Mouse (Mus musculus) small intestine, adult 2 months (tissue): ENCODE measurements around the gene D3Ertd254e. TPM values are rescaled to one million over a fixed set of nuclear protein-coding genes. Genes with fewer than 3 reads are reported as not detected.

Experiments
- H3K27ac ChIP-seq: fragments of 200-500 bp; 2 replicates; pipeline ENCODE4 v1.5.1; 2012; ENCODE audit warnings: low read depth, low read length, control low read depth, inconsistent platforms; ENCODE audit not compliant: insufficient read depth
- H3K27me3 ChIP-seq: fragments of 200-500 bp; 2 replicates; pipeline ENCODE4 v1.6.1; 2012; ENCODE audit warnings: mild to moderate bottlenecking, moderate library complexity, low read length, inconsistent platforms; ENCODE audit not compliant: control insufficient read depth, insufficient read depth
- H3K36me3 ChIP-seq: fragments of 200-500 bp; 2 replicates; pipeline ENCODE4 v1.6.1; 2012; ENCODE audit warnings: mild to moderate bottlenecking, low read length, control low read depth, inconsistent platforms; ENCODE audit not compliant: control insufficient read depth, insufficient read depth
- H3K4me1 ChIP-seq: fragments of 200-500 bp; 2 replicates; pipeline ENCODE4 v1.6.1; 2012; ENCODE audit warnings: low read length, inconsistent platforms, mixed read lengths; ENCODE audit not compliant: control insufficient read depth, insufficient read depth, insufficient read length
- H3K4me3 ChIP-seq: fragments of 200-500 bp; 2 replicates; pipeline ENCODE4 v1.5.1; 2012; ENCODE audit warnings: low read depth, mild to moderate bottlenecking, control low read depth, inconsistent platforms, low read length, moderate library complexity
- CTCF ChIP-seq: fragments of 200-500 bp; IDR thresholded peaks from 2 replicates; pipeline ENCODE4 v1.5.1; 2012; ENCODE audit warnings: low read depth, mild to moderate bottlenecking, control low read depth, inconsistent platforms, low read length, moderate library complexity, mixed read lengths; ENCODE audit not compliant: insufficient replicate concordance, insufficient read length; ENCODE audit errors: extremely low read depth
- POLR2A ChIP-seq: fragments of 200-500 bp; IDR thresholded peaks from 2 replicates; pipeline ENCODE4 v1.6.1; 2012; ENCODE audit warnings: low read depth, mild to moderate bottlenecking, control low read depth, inconsistent platforms, low read length, moderate library complexity
- WGBS: fragments of 180-500 bp; shearing (Covaris S2); methylation state at CpG from one replicate; pipeline ENCODE4 v1.1.7; 2018; 5-methylcytosine and 5-hydroxymethylcytosine counted together
- polyA plus RNA-seq: library from polyadenylated mRNA; depleted of rRNA; stranded (reverse); fragments of >200 nt; gene quantifications from 2 replicates; pipeline ENCODE4 v1.2.3, GENCODE M21; 2012; rRNA removed

D3Ertd254e gene
- polyA plus RNA-seq, 1 experiment: 0.29 TPM

DNA sequence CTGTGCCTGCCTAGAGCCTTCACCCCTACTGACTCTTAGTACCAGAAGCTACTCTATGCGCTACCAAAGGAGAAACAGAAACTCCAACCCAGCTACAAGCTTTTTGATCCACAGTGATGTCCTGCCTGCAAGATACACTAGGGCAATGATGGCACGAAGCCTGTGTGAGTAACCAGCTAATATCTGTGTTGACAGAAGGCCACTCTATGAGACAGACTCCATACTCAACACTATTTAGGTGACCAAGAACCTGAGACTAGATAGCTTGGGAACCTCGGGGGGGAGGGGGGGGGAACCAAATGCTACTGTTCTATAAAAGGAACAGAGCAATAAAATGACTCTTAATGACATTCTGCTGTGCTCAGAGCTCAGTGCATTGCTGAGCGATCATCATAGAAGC lies 35.7 kb downstream of the D3Ertd254e start:
- H3K4me1 ChIP-seq: no peaks in the 10 kb centered on the region
- 75% methylated on average over 4 of the region's 4 CpGs for WGBS
- no peak overlapping the region for H3K4me3 ChIP-seq
- H3K27ac ChIP-seq: no peak overlapping the region
- TF ChIP-seq CTCF (no peak), POLR2A (no peak)
- no peaks in the 10 kb centered on the region for H3K36me3 ChIP-seq
- H3K27me3 ChIP-seq: 0 out of 2 replicates have a peak, but pooled peaks cover 2% of the 10 kb centered on the region

DNA sequence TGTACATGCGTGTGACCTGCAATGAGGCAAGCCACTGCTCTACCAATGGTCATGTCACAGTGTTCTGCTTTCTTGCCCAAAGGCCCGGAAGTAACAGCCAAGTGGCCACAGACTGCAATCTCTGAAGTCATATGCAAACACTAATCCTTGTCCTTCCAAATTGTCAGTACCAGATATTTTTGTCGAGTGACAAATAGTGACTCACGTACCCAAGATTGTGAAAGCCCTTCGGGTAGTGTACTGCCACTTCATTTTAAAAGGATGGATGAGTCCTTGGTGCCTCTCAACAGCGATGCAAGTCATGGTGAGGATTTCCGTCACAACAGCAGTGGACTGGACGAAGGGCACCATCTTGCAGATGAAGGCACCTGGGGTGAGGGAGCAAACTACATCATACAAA lies 38.4 kb downstream of the D3Ertd254e start:
- H3K4me1 ChIP-seq: no peaks in the 10 kb centered on the region
- no peak for TF ChIP-seq POLR2A
- no peak for TF ChIP-seq CTCF
- no peak overlapping the region for H3K4me3 ChIP-seq
- WGBS: 86% methylated on average over 8 of the region's 8 CpGs
- no peaks in the 10 kb centered on the region for H3K36me3 ChIP-seq
- H3K27me3 ChIP-seq: 0 out of 2 replicates have a peak, but pooled peaks cover 2% of the 10 kb centered on the region
- H3K27ac ChIP-seq: no peak overlapping the region

DNA sequence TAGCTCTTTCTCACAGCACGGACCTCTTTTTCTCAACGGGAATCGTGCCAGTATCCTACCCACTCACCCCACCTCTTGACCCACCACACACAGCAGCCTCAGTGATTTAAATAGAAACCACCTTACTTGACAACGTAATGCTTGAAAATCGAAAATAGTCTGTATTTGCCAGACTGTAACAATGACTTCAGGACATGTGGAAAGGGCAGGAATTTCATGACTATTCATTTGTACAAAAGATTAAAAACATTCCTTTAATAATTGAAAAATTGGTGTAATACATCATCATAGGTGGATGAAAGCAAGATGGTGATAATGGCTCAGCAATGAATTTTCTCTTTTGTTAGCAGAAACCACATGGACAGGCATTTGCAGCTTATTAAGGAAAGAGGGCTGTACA lies 50.3 kb downstream of the D3Ertd254e start:
- TF ChIP-seq CTCF (no peak), POLR2A (no peak)
- H3K4me3 ChIP-seq: no peak overlapping the region
- H3K27ac ChIP-seq: no peak overlapping the region
- WGBS: 70% methylated on average over 5 of the region's 5 CpGs
- H3K36me3 ChIP-seq: no peaks in the 10 kb centered on the region
- no peaks in the 10 kb centered on the region for H3K27me3 ChIP-seq
- no peaks in the 10 kb centered on the region for H3K4me1 ChIP-seq

DNA sequence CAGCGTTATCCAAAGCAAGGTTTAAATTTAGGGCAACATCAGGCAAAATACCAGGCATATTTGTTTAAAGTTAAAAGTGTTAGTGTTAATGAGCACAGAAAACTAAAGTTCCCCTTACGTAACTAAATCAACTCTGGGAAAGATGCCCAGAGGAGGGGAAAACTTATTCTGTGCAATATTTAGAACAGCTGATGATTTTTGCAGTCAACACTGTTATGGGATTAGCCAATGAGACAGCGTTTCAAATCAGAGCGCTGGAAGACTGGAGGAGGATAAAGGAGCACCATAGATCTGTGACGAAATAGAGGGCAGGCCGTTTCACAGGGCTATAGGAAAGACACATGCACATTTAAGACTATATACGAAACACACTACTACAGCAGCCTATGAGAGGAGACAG lies 52.1 kb downstream of the D3Ertd254e start:
- Histone ChIP-seq H3K27ac (no peak overlapping the region), H3K4me1 (no peaks in the 10 kb centered on the region), H3K27me3 (no peaks in the 10 kb centered on the region), H3K4me3 (no peak overlapping the region), H3K36me3 (no peaks in the 10 kb centered on the region)
- WGBS: 73% methylated on average over 7 of the region's 7 CpGs
- TF ChIP-seq POLR2A (no peak), CTCF (no peak)

DNA sequence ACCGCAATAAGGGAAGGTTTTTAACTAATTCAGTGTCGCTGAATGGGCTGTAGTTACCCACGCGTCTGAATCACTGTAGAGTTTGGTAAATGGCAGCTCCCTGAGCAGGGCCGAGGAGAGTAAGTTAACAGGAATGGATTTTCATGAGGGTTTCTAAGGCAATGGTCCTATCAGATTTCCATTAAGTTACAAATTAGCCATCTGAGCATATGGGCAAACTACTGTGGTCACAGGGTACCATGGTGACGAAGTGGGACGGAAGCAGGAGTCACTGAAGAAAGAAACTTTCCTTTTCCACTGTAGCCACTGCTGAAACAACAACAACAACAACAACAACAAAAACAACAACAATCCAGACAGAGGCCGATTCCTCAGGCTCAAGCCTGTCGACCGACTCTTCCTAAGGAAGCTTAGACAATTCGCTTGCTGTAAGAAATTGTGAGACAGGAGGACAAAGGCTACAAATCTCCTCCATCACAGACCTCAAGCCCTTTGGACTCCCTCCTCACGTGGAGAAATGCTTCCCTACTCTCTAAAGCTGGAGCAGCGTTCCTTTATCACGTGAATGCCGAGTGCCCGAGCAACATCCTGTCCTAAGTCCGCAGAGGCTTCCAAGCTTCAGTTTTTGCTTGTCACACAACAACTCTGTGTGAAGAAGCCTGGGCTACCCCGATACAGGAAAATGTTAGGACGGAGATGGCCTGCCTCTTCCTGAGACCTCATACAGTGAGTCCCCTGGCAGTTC lies 56.9 kb downstream of the D3Ertd254e start:
- Histone ChIP-seq H3K36me3 (no peaks in the 10 kb centered on the region), H3K4me1 (no peaks in the 10 kb centered on the region), H3K27me3 (no peaks in the 10 kb centered on the region), H3K4me3 (no peak overlapping the region), H3K27ac (no peak overlapping the region)
- TF ChIP-seq CTCF (no peak), POLR2A (no peak)
- 54% methylated on average over 19 of the region's 19 CpGs for WGBS

DNA sequence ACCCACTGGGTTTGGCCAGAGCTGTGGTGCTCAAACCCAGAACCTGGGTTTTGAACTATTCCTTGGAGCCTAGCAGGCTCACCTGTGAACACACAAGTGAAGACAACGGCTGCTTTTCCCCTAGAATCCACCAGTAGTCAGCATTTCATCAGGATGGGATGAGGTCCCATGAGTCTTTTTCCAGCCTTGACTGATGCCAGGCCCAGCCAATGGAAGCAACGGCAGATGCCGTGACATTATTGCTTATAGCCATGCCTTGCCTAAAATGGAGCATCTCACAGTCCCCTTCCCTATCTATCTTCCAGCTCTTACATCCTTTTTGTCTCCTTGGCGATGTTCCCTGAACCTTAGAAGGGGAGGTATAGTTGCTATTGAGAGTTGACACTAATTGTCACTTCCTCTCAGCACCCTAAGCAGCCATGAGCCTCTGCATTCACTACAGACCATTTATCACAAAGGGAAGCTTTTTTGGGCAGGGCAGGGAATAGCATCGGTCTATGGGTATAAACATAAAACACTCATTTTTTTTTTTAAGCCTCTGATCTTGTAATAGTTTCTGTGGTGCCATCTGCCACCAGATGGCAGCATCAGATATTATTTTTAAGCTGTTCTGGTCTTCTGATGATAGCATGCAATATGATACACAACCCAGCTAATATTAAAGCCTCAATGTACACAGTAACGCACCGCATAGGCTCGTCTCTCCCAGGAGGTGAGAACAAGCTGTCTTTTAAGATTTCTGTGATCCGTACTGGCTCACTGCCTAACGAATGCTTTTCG lies 59.1 kb downstream of the D3Ertd254e start:
- Histone ChIP-seq H3K36me3 (no peaks in the 10 kb centered on the region), H3K27me3 (no peaks in the 10 kb centered on the region), H3K4me3 (no peak overlapping the region), H3K4me1 (no peaks in the 10 kb centered on the region), H3K27ac (no peak overlapping the region)
- TF ChIP-seq CTCF: no peak
- TF ChIP-seq POLR2A: no peak
- 47% methylated on average over 11 of the region's 11 CpGs for WGBS

DNA sequence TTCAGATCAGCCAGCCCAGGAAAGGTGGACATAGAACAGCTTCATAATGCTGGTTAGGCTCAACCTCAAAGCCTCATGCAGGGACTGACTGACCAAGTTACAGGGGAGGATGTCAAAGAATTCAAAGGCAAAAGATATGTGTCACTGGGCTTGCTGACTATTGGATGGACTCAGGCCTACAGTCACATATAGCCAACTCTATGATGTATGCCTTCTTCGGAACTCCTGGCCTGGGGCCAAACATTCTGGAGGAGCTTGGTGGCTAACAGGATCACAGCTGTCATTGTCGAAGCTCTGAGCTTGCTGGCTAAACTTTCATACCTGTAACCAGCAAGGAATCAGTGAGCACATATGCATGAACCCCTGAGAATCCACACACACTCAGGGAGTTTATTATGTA lies 60.1 kb downstream of the D3Ertd254e start:
- no peak overlapping the region for H3K27ac ChIP-seq
- no peaks in the 10 kb centered on the region for H3K27me3 ChIP-seq
- TF ChIP-seq POLR2A: no peak
- no peak for TF ChIP-seq CTCF
- H3K4me3 ChIP-seq: no peak overlapping the region
- H3K4me1 ChIP-seq: no peaks in the 10 kb centered on the region
- H3K36me3 ChIP-seq: no peaks in the 10 kb centered on the region
- WGBS: 55% methylated on average over 2 of the region's 2 CpGs

DNA sequence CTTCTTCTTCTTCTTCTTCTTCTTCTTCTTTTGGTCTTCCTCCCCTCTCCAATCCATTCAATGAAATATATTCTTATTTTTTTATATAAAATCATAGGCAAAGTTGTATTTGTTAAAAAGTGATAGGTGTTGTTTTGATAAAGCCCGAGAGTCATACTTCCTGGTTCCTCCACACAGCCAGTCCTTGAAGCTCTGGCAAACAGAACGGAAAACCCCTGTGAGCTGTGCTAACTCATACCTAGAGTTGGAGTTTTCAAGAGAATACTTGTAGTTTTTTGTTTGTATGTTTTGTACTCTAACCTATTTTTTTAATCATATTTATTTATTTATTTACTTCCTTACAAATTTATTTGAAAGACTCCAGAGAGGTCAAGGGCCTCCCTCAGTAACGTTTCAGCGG lies 61.9 kb downstream of the D3Ertd254e start:
- Histone ChIP-seq H3K36me3 (no peaks in the 10 kb centered on the region), H3K4me3 (no peak overlapping the region), H3K27ac (no peak overlapping the region), H3K4me1 (no peaks in the 10 kb centered on the region), H3K27me3 (no peaks in the 10 kb centered on the region)
- 64% methylated on average over 4 of the region's 4 CpGs for WGBS
- no peak for TF ChIP-seq POLR2A

Other genes with a start within 250 kb of the D3Ertd254e start
- 0.50 and 4.6 TPM in 2 replicates for gene Dcun1d1, start 213.6 kb upstream of the D3Ertd254e start, polyA plus RNA-seq
- gene Mccc1, start 150.3 kb upstream of the D3Ertd254e start, polyA plus RNA-seq: 3.7 and 7.1 TPM in 2 replicates
- gene Ccdc144b, start 97.5 kb upstream of the D3Ertd254e start, polyA plus RNA-seq: not detected in 2 replicates
- gene Acad9, start 85.0 kb upstream of the D3Ertd254e start, polyA plus RNA-seq: 3.9 and 5.9 TPM in 2 replicates
- not detected in 2 replicates for gene Qrfpr, start 71.3 kb downstream of the D3Ertd254e start, polyA plus RNA-seq